Mouse (Mus musculus) kidney, adult 2 months (tissue): ENCODE results near the gene Kif18b.

Experiments
- CTCF ChIP-seq: fragments of 200-500 bp; conservative IDR thresholded peaks from 2 replicates; pipeline ENCODE4 v1.5.1; 2011; ENCODE audit warnings: low read depth, mild to moderate bottlenecking, control low read depth, low read length, moderate library complexity, mixed read lengths; ENCODE audit not compliant: insufficient read depth, insufficient read length
- POLR2A ChIP-seq: fragments of 200-500 bp; IDR thresholded peaks from one replicate; pipeline ENCODE4 v1.6.1; 2011; ENCODE audit warnings: low read depth, low read length, control low read depth

GRCm38 (mm10) chr11:102936272-102936671 is 11.3 kb upstream of the Kif18b start:
- TF ChIP-seq POLR2A (no peak), CTCF (no peak)
